Mouse (Mus musculus) midbrain, embryonic 16.5 days (tissue): Measurements from ENCODE around the gene Rdh16. TPM values are rescaled to one million over a fixed set of nuclear protein-coding genes. Genes with fewer than 3 reads are reported as not detected.
"Not testable (repeated sequence)": the region's sequence is repeated elsewhere in the genome, so short reads cannot be mapped to it uniquely, and the experiment has no call there.

Source experiments
- ATAC-seq: fragments of 200-750 bp; cut with Nextera tagmentation; 2 replicates; pipeline ENCODE4 v1.8.0; 2017; ENCODE audit warnings: moderate TSS enrichment
- H3K27ac ChIP-seq: fragments of 300-500 bp; sonication (generic); 2 replicates; pipeline ENCODE4 v1.5.1; 2014; ENCODE audit warnings: mild to moderate bottlenecking, low read length, mixed read lengths
- H3K27me3 ChIP-seq: fragments of 300-500 bp; sonication (generic); 2 replicates; pipeline ENCODE4 v1.6.1; 2014; ENCODE audit warnings: low read depth, low read length, mixed read lengths; ENCODE audit not compliant: control insufficient read depth, insufficient read depth
- H3K36me3 ChIP-seq: fragments of 300-500 bp; sonication (generic); 2 replicates; pipeline ENCODE4 v1.6.1; 2014; ENCODE audit warnings: mild to moderate bottlenecking, low read length, moderate library complexity, mixed read lengths; ENCODE audit not compliant: control insufficient read depth, insufficient read depth
- H3K4me1 ChIP-seq: fragments of 300-500 bp; sonication (generic); 2 replicates; pipeline ENCODE4 v1.6.1; 2014; ENCODE audit warnings: mild to moderate bottlenecking, low read length, mixed read lengths; ENCODE audit not compliant: control insufficient read depth, insufficient read depth
- H3K4me2 ChIP-seq: fragments of 300-500 bp; sonication (generic); 2 replicates; pipeline ENCODE4 v1.6.1; 2014; ENCODE audit warnings: mild to moderate bottlenecking, low read length, mixed read lengths
- H3K4me3 ChIP-seq: fragments of 300-500 bp; sonication (generic); 2 replicates; pipeline ENCODE4 v1.5.1; 2014; ENCODE audit warnings: low read depth, mild to moderate bottlenecking, low read length, moderate library complexity, mixed read lengths
- H3K9ac ChIP-seq: fragments of 300-500 bp; sonication (generic); 2 replicates; pipeline ENCODE4 v1.6.1; 2014; ENCODE audit warnings: low read depth, low read length, mixed read lengths
- H3K9me3 ChIP-seq: fragments of 300-500 bp; sonication (generic); replicated peaks from 2 replicates; pipeline ENCODE4 v1.6.1; 2014; ENCODE audit warnings: mild to moderate bottlenecking, low read length, mixed read lengths; ENCODE audit not compliant: control insufficient read depth, poor library complexity, severe bottlenecking
- WGBS: fragments of 180-500 bp; shearing (Covaris S2); extraction: QIAGEN DNeasy Blood & Tissue Kit; methylation state at CpG from one replicate; pipeline ENCODE4 v1.1.7; 2014; 5-methylcytosine and 5-hydroxymethylcytosine counted together
- polyA plus RNA-seq: library from polyadenylated mRNA; unstranded; fragments of >200 nt; fragmentation: Nextera tagmentation; extraction: Ambion mirVana; gene quantifications from 2 replicates; pipeline ENCODE4 v1.2.1, GENCODE M21; 2015

The Rdh16 gene
- polyA plus RNA-seq, 1 experiment from 2014 or later, result not detected

DNA sequence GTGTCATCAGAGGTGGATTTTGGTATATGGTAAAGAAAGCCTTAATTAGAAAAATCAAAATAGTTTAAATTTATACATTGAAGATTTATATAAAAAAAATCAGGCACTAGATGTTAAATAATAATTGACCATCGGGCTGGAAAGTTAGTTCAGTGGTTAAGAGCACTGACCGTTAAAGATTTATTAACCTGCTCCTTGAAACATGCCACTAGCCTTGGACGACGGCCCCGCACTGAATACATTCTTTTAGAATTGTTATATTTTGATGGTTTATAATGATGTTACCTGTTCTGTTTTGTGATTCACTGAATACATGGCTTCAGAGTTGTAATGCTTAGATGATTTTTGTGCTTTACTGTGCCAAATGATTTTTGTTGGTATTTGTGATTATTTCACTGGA lies 45.0 kb downstream of the Rdh16 start:
- not testable (repeated sequence) for H3K27me3 ChIP-seq, H3K4me3 ChIP-seq, H3K4me1 ChIP-seq, ATAC-seq, H3K27ac ChIP-seq, H3K4me2 ChIP-seq, H3K9me3 ChIP-seq, H3K36me3 ChIP-seq, H3K9ac ChIP-seq
- 92% methylated on average over 5 of the region's 5 CpGs for WGBS

DNA sequence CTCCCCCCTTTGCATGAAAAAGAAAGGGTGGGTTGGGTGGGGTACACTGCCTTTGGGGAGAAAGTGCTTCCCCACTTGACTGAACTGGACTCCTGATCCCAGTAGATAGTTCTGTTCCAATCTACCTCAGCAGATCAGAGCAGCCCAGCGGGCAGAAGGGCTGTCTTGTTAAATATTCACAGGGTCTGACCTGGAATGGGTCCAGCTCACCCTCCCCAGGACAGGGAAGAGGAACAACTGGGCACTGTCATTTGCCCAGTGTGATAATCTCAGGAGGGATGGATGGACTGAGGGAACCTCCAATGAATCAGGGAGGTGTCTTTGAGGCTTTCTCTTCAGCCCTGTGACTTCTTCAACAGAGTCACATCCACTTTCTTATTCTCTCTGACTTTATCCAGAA lies 47.1 kb downstream of the Rdh16 start:
- Histone ChIP-seq H3K4me2 (no peak overlapping the region), H3K4me1 (no peaks in the 10 kb centered on the region), H3K9me3 (no peaks in the 10 kb centered on the region), H3K27ac (no peak overlapping the region), H3K9ac (no peak overlapping the region), H3K36me3 (no peaks in the 10 kb centered on the region), H3K27me3 (no peaks in the 10 kb centered on the region), H3K4me3 (no peak overlapping the region)
- WGBS, result 71% methylated on average over 1 of the region's 1 CpGs
- ATAC-seq, result no peak

DNA sequence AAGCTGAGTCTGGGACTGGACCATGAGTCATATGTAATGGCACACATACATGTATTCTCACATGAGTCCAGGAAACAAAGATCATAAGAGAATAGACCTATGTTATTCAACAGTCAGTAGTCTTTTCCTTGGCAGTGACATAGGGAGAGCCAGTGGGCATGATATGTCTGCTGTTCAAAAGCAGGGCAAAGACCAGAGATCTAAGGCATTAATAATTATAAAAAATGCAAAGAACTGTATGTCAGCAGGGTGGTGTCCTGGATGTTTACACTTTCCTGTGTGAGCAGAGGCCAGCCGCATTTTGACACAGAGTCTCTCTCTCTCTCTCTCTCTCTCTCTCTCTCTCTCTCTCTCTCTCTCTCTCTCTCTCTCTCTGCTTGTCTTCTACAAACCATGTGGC lies 48.7 kb downstream of the Rdh16 start, which contains the start of gene Rdh19:
Gene Rdh19, plus strand, starts transcription at position 301 of the 400 bp plus-strand sequence.
- Histone ChIP-seq H3K36me3 (no peaks in the 10 kb centered on the region), H3K9ac (no peak within 1 kb of the TSS), H3K4me3 (no peak within 1 kb of the TSS), H3K4me1 (no peaks in the 10 kb centered on the region), H3K4me2 (no peak within 1 kb of the TSS), H3K9me3 (no peaks in the 10 kb centered on the region), H3K27ac (no peak within 1 kb of the TSS), H3K27me3 (no peaks in the 10 kb centered on the region)
- ATAC-seq, result no peak
- 89% methylated on average over 1 of the region's 1 CpGs for whole genome bisulfite sequencing

DNA sequence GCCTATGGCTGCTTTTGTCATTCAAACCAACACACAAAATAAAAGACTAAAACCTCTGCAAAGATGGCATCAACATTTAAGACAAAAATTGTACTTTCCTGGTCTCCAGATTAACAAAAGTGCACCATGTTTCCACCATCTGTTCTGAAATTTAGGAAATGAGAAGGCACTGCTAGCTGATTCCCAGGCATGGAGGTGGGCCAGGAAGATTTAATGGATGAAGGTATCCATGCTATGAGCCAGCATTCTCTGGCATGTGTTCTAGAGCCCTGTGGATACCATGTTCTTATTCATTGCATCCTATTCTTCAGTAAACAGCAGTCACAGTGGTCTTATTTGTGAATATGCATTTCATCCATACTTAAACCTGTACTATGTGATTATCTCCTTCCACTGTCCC lies 55.4 kb downstream of the Rdh16 start:
- Histone ChIP-seq H3K27ac (no peak overlapping the region), H3K36me3 (no peaks in the 10 kb centered on the region), H3K9ac (no peak overlapping the region), H3K4me2 (no peak overlapping the region), H3K4me1 (no peaks in the 10 kb centered on the region), H3K9me3 (no peaks in the 10 kb centered on the region), H3K27me3 (no peaks in the 10 kb centered on the region), H3K4me3 (no peak overlapping the region)
- no peak for ATAC-seq

DNA sequence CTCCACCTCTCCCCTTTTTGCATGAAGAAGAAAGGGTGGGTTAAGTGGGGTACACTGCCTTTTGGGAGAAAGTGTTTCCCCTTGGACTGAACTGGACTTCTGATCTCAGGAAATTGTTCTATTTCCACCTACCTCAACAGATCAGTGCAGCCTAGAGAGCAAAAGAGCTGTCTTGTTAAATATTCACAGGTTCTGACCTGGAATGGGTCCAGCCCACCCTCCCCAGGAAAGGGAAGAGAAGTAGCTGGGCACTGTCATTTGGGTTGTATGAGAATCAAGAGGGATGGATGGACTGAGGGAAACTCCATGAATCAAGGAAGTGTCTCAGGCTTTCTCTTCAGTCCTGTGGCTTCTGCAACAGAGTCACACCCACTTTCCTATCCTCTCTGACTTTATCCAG lies 64.0 kb downstream of the Rdh16 start:
- no peak overlapping the region for H3K27ac ChIP-seq
- H3K4me1 ChIP-seq, result no peaks in the 10 kb centered on the region
- H3K36me3 ChIP-seq, result no peaks in the 10 kb centered on the region
- no peak overlapping the region for H3K4me2 ChIP-seq
- H3K9ac ChIP-seq, result no peak overlapping the region
- H3K9me3 ChIP-seq, result no peaks in the 10 kb centered on the region
- H3K27me3 ChIP-seq, result no peaks in the 10 kb centered on the region
- no peak overlapping the region for H3K4me3 ChIP-seq
- no peak for ATAC-seq

DNA sequence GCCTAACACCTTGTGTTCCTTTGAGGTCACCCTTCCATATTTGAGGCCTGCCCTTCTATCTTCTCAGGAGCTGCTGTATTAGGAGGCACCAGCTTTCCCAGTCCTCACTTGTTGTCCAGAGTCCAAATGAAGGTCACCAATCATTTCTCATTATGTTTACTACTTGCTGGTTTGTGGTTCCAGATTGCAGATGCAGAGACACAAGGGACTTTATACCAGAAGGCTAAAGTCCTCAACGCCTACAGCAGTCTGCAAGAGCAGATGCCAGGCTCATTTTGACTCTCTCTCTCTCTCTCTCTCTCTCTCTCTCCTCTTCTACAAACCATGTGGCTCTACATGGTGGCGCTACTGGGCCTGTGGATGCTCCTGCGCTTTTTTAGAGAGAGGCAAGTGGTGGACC lies 65.3 kb downstream of the Rdh16 start, which contains the start of gene Rdh16f2:
Gene Rdh16f2, plus strand, starts transcription at position 243 of the 400 bp plus-strand sequence.
- no peak within 1 kb of the TSS for H3K27ac ChIP-seq
- H3K4me3 ChIP-seq, result no peak within 1 kb of the TSS
- H3K4me2 ChIP-seq, result no peak within 1 kb of the TSS
- H3K27me3 ChIP-seq, result no peaks in the 10 kb centered on the region
- peaks cover 8% of the 10 kb centered on the region; the same call in 1 of the 2 replicates for H3K9me3 ChIP-seq
- H3K36me3 ChIP-seq, result no peaks in the 10 kb centered on the region
- no peak for ATAC-seq
- no peaks in the 10 kb centered on the region for H3K4me1 ChIP-seq
- 92% methylated on average over 3 of the region's 3 CpGs for WGBS
- H3K9ac ChIP-seq, result no peak within 1 kb of the TSS

DNA sequence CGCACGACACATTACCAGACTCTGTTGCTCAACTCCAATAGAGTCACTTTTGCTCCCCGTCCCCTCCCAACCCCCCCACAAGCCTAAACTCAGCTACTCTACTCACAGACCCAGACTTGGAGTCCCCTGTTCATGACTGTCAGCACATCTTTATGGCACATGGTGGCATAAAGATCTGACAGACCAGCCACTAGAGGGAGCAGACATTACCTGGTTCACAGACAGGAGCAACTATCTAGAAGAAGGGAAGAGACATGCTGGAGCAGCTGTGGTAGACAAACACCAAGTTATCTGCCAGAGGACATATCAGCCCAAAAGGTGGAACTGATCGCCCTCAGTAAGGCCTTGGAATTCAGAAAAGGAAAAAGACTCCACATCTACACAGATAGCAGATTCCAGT lies 71.5 kb downstream of the Rdh16 start:
- Histone ChIP-seq H3K4me3 (no peak overlapping the region), H3K27ac (no peak overlapping the region), H3K4me1 (no peaks in the 10 kb centered on the region), H3K27me3 (no peaks in the 10 kb centered on the region), H3K9me3 (peaks cover 10% of the 10 kb centered on the region; the same call in 1 of the 2 replicates), H3K36me3 (no peaks in the 10 kb centered on the region), H3K4me2 (no peak overlapping the region), H3K9ac (no peak overlapping the region)
- 80% methylated on average over 4 of the region's 4 CpGs for WGBS
- no peak for ATAC-seq

DNA sequence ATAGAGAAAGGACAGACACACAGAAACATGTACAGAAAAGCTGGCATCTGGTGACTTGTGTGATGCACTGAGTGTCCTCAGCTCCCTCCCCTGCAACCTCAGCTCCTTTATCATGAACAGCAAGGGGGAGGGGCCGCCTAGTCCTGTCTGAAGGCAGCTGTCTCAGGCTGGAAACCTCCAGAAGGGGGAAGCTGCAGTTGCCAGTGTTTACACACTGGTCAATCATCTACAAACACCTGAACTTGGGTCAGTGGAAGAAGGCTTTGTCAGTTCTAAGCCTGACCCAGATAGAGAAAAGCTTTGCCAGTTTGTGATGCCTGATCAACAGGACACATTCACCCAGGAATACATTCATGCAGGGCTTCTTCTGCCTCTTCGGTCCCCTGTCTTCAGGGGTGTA lies 76.7 kb downstream of the Rdh16 start:
- Histone ChIP-seq H3K4me1 (no peaks in the 10 kb centered on the region), H3K4me3 (no peak overlapping the region), H3K27ac (no peak overlapping the region), H3K9ac (no peak overlapping the region), H3K4me2 (no peak overlapping the region), H3K9me3 (no peaks in the 10 kb centered on the region), H3K36me3 (no peaks in the 10 kb centered on the region), H3K27me3 (no peaks in the 10 kb centered on the region)
- no peak for ATAC-seq
- WGBS, result 51% methylated on average over 2 of the region's 2 CpGs

DNA sequence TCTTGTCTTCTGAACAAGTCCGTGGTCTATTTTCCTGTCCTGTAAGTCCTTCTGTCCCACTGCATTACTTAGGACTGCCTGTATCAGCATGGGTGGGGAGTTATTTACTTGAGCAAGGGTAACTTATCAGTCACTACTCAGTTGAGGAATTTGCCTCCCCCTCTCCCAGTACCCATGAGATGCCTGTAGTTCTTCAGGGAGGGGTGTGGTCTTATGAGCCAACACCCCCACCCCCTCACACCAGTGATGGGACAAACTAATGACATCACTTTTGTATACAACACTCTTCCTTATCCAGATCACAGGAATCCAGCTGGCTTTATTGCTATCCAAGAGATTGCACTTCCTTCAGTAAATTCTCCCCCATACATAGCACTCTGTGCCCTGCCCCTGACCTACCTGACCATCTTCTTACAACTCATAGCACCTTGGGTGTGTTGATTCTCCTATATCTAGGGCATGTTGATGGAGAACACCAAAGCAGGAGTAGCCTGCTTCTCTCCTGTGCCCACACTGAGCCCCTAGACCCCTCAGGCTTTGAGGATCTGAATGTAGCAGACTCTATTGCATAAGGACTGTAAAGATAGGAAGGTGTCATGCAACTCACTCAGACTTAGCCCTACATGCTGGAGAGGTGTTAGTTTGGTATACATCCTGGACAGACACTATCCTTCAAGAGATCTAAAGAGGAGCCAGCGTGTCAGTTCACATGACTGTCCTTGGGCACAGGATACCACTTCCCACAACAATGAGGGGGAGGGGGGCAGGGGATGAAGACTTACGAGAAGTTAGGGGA lies 77.5 kb downstream of the Rdh16 start:
- no peak overlapping the region for H3K4me3 ChIP-seq
- H3K4me1 ChIP-seq, result no peaks in the 10 kb centered on the region
- H3K4me2 ChIP-seq, result no peak overlapping the region
- no peak overlapping the region for H3K9ac ChIP-seq
- no peaks in the 10 kb centered on the region for H3K36me3 ChIP-seq
- H3K27me3 ChIP-seq, result no peaks in the 10 kb centered on the region
- H3K9me3 ChIP-seq, result no peaks in the 10 kb centered on the region
- 75% methylated on average over 3 of the region's 3 CpGs for WGBS
- no peak for ATAC-seq
- H3K27ac ChIP-seq, result no peak overlapping the region
